Mouse (Mus musculus) lung, postnatal 4 days (tissue): ENCODE measurements around the gene Meioc.
"Not testable (repeated sequence)": the region's sequence is repeated elsewhere in the genome, so short reads cannot be mapped to it uniquely, and the experiment has no call there.

ENCODE experiments used
- DNase-seq, 2 experiments: peaks; one replicate each; pipeline ENCODE4 v3.0.0; 2021

Gene Meioc

GRCm38 (mm10) chr11:102690162-102690561 is 26.6 kb downstream of the Meioc start:
- peak in 1 of 2 experiments; percentile 70 for DNase-seq

DNA sequence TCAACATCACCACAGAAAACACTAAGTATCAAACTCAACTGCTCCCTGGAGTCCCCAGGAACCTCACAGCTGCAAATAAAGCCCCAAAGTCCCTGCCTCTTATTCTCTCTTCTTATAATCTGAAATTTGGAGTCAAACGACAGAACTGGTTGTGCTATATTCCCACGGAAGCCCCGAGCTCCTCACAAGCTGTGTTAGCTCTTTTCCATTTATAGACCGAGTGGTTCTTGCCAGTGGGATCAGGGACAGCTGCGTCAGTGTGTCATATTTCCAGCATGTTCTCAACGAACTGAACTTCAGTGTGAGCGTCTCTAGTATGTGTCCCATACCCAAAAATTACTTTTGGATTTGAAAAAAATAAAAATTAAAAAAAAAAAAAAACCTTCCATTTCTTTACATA is 31.8 kb downstream of the Meioc start:
- DNase-seq, result no peak

DNA sequence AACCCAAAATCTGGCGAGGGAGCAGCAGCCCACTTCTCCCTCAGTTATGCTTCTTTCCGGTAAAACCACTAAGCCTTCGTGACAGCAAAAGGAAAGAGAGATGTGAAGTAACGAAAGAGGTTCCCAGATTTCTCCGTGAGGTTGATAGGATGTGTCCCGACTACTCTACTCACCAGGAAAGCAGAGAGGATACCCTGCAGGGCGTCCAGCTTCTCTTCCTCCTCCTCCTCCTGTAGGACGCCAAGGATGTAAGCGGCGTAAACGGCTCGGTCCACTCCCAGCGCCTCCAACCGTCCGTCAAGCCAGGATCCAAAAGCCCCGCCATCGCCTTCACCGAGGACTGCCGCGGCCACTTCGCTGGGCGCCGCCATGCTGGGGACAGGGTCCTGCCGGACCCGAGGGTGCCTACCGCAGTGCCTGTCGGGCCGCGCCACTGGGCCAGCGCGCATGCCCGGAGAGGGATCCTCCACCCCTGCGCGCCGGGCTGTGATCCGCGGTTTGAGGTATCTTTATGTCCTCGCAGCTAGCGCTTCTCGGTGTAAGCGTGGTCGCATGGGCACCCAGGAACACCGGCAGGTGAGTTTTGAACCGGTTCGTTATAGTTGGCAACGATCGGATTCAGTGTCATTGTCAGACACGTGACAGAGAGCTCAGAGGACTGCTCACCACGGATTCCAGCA is 34.0 kb downstream of the Meioc start, which contains the start of gene Ccdc43:
Gene Ccdc43 (minus strand): TSS at position 445 of the 680 bp plus-strand sequence.
- DNase-seq, result peak; percentile 89 to 91

DNA sequence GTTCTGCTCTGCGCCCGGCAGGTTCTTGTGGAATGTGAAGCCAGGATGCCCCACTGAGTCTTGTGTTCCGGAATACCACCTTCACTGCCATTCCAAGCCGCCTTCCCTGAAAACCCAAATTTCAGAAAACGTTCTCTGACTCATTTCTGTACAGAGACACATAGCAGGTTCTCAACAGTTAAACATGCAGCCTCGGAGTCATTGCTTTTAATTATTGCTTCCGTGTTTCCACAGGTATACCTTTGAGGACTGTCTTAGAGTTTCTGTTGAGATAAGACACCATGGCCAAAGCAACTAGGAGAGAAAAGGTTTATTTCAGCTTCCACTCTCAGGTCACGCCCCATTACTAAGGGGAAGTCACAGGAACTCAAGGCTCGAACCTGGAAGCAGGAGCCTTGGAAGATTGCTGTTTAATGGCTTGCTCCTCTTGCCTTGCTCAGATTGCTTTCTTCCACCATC is 34.5 kb downstream of the Meioc start:
- DNase-seq, result no peak

- not testable (repeated sequence) for DNase-seq
Observed at GRCm38 (mm10) chr11:102702206-102702605, 38.7 kb downstream of the Meioc start.

GRCm38 (mm10) chr11:102712411-102712810 is 48.9 kb downstream of the Meioc start:
- no peak for DNase-seq

DNA sequence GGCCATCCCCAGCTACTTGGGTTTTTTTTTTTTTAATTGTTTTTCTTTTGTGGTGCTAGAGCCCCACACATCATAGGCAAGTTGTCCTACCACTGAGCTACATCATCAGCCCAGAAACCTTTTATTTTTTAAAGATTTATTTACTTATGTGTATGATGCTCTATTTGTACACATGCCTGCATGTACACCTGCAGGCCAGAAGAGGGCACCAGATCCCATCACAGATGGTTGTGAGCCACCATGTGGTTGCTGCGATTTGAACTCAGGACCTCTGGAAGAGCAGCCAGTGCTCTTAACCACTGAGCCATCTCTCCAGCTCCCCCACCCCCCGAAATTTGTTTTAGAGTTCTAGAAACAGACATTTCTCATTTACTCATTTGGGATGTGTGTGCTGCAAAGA is 51.1 kb downstream of the Meioc start:
- not testable (repeated sequence) for DNase-seq

- no peak for DNase-seq
Observed at GRCm38 (mm10) chr11:102716135-102716534, 52.6 kb downstream of the Meioc start.

DNA sequence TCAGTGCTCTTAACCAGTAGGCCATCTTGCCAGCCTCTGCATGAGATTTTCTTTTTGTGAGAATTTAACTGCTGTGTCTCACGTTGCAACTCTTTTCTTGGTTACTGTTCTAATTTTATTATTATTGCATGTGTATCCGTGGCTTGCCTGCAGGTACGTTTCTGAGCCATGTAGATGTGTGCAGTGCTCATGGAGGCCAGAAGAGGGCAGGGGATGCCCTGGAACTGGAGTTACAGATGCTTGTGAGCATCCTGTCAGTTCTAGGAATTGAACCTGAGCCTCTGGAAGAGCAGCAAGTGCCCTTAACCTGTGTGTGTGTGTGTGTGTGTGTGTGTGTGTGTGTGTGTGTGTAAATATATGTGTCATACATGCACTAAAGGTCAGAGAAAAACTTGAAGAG is 62.1 kb downstream of the Meioc start:
- no peak for DNase-seq

GRCm38 (mm10) chr11:102728614-102729013 is 65.1 kb downstream of the Meioc start:
- DNase-seq, result peak; percentile 44 to 50

- DNase-seq, result no peak
Observed at GRCm38 (mm10) chr11:102729835-102730234, 66.3 kb downstream of the Meioc start.

DNA sequence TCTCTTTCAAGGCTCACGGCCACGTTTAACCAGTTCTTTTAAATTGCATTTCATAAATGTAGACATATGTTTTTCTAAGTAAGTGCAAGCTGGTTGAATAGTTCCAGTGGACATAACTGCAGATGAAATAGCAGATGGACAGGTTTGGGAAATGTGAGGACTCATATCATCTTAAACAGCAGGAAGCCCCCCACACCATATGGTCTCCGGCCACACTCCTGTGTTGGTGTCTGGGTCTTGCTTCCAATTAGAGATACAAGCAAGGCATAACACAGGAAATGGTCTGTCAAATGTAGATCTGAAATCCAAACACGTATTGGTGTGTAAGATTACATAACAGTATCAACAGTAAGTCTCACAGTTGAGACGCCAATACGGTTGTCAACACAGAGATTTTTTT is 67.8 kb downstream of the Meioc start:
- DNase-seq, result no peak
